Mouse (Mus musculus) ES-E14 (cell line): ENCODE measurements around the gene Emp2. TPM values are rescaled to one million over a fixed set of nuclear protein-coding genes. Genes with fewer than 3 reads are reported as not detected.

Source experiments
- DNase-seq: peaks from one replicate; pipeline ENCODE4 v3.0.0-alpha.2; 2013; ENCODE audit warnings: low read depth, low spot score
- H3K27ac ChIP-seq: 2 replicates; pipeline ENCODE4 v1.5.1; 2012; ENCODE audit warnings: low read depth, mild to moderate bottlenecking, low read length, moderate library complexity, mixed read lengths; ENCODE audit not compliant: poor library complexity, insufficient read depth, severe bottlenecking
- H3K36me3 ChIP-seq: 2 replicates; pipeline ENCODE4 v1.6.1; 2012; ENCODE audit warnings: mild to moderate bottlenecking, low read length, moderate library complexity, mixed read lengths; ENCODE audit not compliant: control insufficient read depth, poor library complexity, insufficient read depth, severe bottlenecking
- H3K4me1 ChIP-seq, 2 experiments: fragments of 150-350 bp in 1 of 2; sonication (generic) in 1 of 2; 2 replicates each; pipeline ENCODE4 v1.6.1; 2012; ENCODE audit warnings: low read length in 2 of 2, mild to moderate bottlenecking in 1 of 2, mixed read lengths in 1 of 2; ENCODE audit not compliant: control insufficient read depth in 2 of 2, insufficient read depth in 2 of 2, poor library complexity in 1 of 2
- H3K4me3 ChIP-seq, 2 experiments: fragments of 150-350 bp in 1 of 2; sonication (generic) in 1 of 2; 2 replicates each; pipeline ENCODE4 v1.5.1; 2012; ENCODE audit warnings: low read length in 2 of 2, low read depth in 1 of 2, mild to moderate bottlenecking in 1 of 2, mixed read lengths in 1 of 2; ENCODE audit not compliant: insufficient read depth in 1 of 2, poor library complexity in 1 of 2, severe bottlenecking in 1 of 2
- H3K9ac ChIP-seq: 2 replicates; pipeline ENCODE4 v1.6.1; 2012; ENCODE audit warnings: low read depth, mild to moderate bottlenecking, low read length, mixed read lengths; ENCODE audit not compliant: poor library complexity, insufficient read depth, severe bottlenecking
- H3K9me3 ChIP-seq: fragments of 150-350 bp; sonication (generic); 2 replicates; pipeline ENCODE4 v1.6.1; 2012; ENCODE audit warnings: low read depth, mild to moderate bottlenecking, low read length; ENCODE audit not compliant: control insufficient read depth, insufficient read depth
- CHD2 ChIP-seq: IDR thresholded peaks from 2 replicates; pipeline ENCODE4 v1.6.1; 2014; ENCODE audit warnings: mild to moderate bottlenecking, low read depth, low read length, inconsistent platforms
- HCFC1 ChIP-seq: IDR thresholded peaks from 2 replicates; pipeline ENCODE4 v1.6.1; 2012; ENCODE audit warnings: low read length, inconsistent platforms, borderline replicate concordance; ENCODE audit not compliant: insufficient read depth
- MAFK ChIP-seq: IDR thresholded peaks from 2 replicates; pipeline ENCODE4 v1.6.1; 2014; ENCODE audit warnings: mild to moderate bottlenecking, low read depth, low read length, inconsistent platforms; ENCODE audit not compliant: insufficient read depth
- ZC3H11A ChIP-seq: IDR thresholded peaks from 2 replicates; pipeline ENCODE4 v1.6.1; 2012; ENCODE audit warnings: low read depth, mild to moderate bottlenecking, inconsistent platforms, low read length, borderline replicate concordance
- ZNF384 ChIP-seq: IDR thresholded peaks from 2 replicates; pipeline ENCODE4 v1.6.1; 2012; ENCODE audit warnings: low read depth, low read length, inconsistent platforms
- in situ Hi-C, 2 experiments: fragments of 600-800 bp; cut with MboI; formaldehyde crosslinking; loops; one replicate each; pipeline ENCODE4 v1.15.1; 2025; ENCODE audit warnings: low sequenced_read_pairs in 2 of 2, inconsistent platforms in 1 of 2; ENCODE audit not compliant: unreplicated experiment in 2 of 2
- total RNA-seq: library from RNA; depleted of rRNA; stranded (reverse); fragments of 300-350 nt; gene quantifications from 2 replicates; pipeline ENCODE4 v1.2.3, GENCODE M21; 2012

Emp2 gene
- total RNA-seq, 1 experiment: 2.8 TPM

DNA sequence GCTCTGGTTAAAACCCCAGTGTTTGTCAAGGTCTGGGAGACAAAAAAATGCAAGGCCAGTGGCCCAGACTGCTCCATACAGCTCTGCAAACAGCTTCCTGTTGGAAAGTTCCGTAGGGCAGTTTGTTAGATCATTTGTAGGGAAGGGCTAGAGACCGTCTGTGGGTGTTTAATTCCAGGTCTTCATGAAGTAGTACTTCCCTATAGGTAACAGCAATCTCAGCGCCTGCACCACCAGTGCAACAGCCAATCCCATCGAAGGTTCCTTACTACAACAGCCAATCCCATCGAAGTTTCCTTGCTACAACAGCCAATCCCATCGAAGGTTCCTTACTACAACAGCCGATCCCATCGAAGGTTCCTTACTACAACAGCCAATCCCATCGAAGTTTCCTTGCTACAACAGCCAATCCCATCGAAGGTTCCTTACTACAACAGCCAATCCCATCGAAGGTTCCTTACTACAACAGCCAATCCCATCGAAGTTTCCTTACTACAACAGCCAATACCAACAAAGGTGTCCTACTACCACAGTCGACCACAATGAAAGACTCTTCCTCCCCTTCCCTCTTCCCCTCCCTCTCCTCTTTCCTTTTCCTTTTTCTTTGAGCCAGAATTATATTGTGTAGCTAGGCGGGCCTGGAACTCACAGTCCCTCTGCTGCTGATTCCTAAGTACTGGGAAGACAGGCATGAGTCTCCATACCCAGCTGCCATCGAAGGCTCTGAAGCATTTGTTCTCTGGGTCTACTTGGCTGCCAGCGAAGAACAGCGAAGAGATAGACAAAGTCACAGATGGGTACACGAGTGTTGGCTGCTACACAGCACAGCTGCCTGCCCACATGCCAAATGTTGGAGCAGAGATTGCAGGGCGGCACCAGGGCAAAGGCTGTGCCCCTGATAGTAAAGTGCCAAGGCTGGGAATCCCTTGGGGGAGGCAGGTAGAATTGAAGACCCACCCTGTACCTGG lies 23.0 kb upstream of the Emp2 start:
- no peak for DNase-seq
- no peaks in the 10 kb centered on the region for H3K9me3 ChIP-seq
- in situ Hi-C loops: no loop called here
- no peak overlapping the region for H3K9ac ChIP-seq
- H3K36me3 ChIP-seq: no peaks in the 10 kb centered on the region
- no peak overlapping the region for H3K4me3 ChIP-seq
- peaks cover 0 to 6% of the 10 kb centered on the region in 2 experiments; a peak in 1 of 4 replicates for H3K4me1 ChIP-seq
- no peak overlapping the region for H3K27ac ChIP-seq
- TF ChIP-seq CHD2 (peak; percentile 81), HCFC1 (no peak), ZC3H11A (no peak)

DNA sequence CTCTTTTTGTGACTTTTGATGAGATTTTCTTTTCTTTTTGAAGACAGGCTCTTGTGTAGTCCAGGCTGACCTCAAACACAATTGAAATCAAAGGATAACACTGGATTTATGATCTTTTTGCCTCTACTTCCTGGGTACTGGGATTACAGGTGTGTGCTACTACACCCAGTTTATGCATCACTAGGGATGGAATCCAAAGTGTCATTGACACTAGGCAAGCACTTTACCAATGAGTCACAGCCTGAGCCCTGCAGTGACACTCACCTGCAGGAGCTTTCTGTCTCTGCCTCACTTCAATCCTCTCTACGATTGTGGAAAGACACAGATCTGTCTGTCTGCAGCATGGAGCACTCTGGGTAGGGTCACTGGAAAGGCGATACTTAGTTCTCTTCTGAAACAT lies 22.2 kb upstream of the Emp2 start:
- no peak for DNase-seq
- Histone ChIP-seq H3K9ac (no peak overlapping the region), H3K27ac (no peak overlapping the region), H3K36me3 (no peaks in the 10 kb centered on the region), H3K9me3 (no peaks in the 10 kb centered on the region), H3K4me1 (peaks cover 0 to 8% of the 10 kb centered on the region in 2 experiments; a peak in 1 of 4 replicates), H3K4me3 (no peak overlapping the region)
- TF ChIP-seq ZC3H11A (no peak), HCFC1 (no peak), CHD2 (no peak), MAFK (no peak)
- in situ Hi-C loops: no loop called here

DNA sequence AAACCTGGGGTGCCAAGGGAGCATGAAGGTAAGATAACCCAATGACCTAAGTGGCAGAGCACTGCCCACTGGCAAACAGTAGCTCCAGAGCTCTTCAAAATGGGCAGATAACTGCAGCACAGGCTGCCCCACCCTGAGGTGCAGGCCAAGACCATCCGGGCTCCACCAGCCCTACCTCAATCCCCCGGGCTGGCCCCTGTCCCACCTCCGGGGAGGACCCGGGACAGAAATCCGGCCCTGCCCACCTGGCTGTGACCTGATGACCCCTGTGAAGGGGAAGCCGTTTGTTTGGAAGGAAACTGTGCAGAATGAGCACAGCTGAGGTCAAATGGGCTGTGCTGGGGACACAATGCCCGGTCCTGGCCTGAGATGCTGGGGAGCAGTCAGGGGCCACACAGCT lies 19.0 kb upstream of the Emp2 start:
- TF ChIP-seq CHD2 (no peak), ZNF384 (no peak), HCFC1 (no peak), ZC3H11A (no peak), MAFK (no peak)
- Histone ChIP-seq H3K27ac (no peak overlapping the region), H3K4me1 (peaks cover 4 to 8% of the 10 kb centered on the region in 2 experiments; a peak in 3 of 4 replicates), H3K9me3 (no peaks in the 10 kb centered on the region), H3K36me3 (no peaks in the 10 kb centered on the region), H3K4me3 (no peak overlapping the region), H3K9ac (no peak overlapping the region)
- no peak for DNase-seq
- in situ Hi-C loops: no loop called here

DNA sequence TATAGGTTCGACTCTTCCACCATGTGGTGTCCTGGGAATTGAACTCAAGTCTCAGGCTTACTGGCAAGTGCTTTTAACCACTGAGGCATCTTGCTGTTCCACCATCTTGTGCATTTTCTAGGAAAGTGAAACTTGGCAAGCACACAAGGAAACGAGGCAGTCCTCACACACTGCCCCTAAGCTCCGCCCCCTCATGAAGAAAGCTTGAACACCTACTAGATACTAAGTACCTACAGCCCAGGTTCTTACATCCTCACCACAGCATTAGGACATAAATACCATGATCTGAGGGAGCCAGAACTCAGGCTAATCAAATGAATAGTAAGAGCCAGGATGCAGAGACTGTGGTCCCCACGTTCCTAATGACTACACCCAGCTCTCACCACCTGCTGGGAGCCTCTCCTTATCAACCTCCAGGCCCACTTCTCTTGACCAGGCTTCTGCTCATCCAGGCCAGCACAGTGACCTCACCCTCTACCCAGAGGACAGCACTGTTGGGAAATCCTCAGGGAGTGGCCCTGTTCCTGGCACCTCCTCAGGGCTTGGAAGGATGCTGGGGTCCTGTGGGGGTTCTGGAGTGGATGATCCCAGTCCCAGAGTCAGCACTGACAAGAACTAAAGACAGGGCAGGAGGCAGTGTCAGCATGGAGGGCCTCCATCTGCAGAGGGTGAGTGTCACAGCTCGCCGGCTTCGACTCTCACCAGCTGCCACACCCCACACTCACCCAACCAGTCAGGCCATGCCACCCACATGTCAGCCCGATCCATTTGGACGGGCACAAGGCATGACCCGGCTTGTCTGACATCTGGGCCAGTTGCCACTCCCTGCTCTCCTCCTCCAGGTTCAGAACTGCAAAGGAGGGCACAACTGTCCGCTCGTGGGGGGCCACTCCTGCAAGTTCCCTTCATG lies 17.1 kb upstream of the Emp2 start:
- TF ChIP-seq ZC3H11A: no peak
- Histone ChIP-seq H3K9ac (no peak overlapping the region), H3K4me1 (peaks cover 4 to 5% of the 10 kb centered on the region in 2 experiments; a peak in 3 of 4 replicates), H3K4me3 (no peak overlapping the region), H3K9me3 (no peaks in the 10 kb centered on the region), H3K36me3 (no peaks in the 10 kb centered on the region), H3K27ac (no peak overlapping the region)
- in situ Hi-C loops: no loop called here
- DNase-seq: no peak
